Mouse (Mus musculus) layer of hippocampus, postnatal 25 days (tissue): ENCODE measurements at regions not wholly inside any gene's neighbourhood (a gene's known extent, or its start where the extent isn't known, plus 50 kb on each side); places are given as distances from the start of the nearest gene placed in this dataset.

Source experiments
- DNase-seq, 2 experiments: peaks; one replicate each; pipeline ENCODE4 v3.0.0; 2022; ENCODE audit warnings: mixed read lengths in 2 of 2, low spot score in 1 of 2; ENCODE audit errors: extremely low spot score in 1 of 2

DNA sequence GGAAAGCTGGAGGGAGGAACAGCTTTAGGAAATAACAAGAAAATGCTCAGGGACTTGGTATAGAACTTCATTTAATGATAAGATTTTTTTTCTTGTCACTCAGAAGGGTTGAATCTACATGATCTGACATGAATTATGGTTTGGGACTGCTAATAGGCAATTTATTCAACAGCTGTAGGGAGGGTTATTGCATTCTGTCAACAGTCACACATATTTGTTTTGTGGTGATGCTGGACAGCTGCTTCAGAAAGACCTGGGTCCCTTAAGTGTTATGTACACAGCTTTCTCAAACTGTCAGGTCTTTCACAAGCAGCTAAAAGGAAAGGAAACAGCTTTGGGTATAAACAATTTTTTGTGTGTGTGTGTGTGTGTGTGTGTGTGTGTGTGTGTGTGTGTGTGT is 101.0 kb upstream of the Mtpn start:
- no peak for DNase-seq

DNA sequence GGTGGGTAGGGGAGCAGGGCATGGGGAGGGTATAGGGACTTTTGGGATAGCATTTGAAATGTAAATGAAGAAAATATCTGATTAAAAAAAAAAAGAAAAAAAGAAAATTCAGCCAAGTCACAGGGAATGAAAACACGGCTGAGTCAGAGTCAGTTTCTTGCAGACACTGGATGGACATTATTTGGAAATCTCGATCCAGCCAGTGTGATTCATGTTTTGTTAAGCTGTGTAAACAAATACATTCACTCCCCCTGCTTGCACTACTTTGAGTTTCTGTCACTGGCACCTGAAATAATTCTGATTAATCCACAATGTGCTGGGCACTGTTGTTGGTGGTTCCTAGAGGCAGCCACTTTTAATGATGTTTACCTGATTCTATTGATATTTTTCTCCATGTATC is 68.6 kb upstream of the Mtpn start:
- no peak for DNase-seq

DNA sequence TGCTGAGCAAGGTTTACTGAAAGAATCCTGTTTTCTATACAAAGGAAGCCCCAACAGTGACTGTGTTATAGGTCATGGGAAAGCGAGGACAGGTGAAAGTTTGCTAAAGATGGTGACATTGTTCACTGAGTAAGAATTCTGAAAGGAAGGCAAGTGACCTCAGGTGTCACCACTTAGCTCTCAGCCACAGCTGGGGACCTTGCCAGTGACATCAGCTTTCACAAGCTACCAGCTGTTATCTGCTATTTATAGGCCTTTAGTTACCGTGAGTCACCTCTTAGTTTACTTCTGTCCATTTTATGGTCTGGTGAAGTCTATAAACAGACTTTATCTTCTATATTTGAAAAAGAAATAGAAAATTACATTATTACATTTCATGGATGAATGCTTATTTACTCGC is 65.4 kb upstream of the Mtpn start:
- DNase-seq = no peak

DNA sequence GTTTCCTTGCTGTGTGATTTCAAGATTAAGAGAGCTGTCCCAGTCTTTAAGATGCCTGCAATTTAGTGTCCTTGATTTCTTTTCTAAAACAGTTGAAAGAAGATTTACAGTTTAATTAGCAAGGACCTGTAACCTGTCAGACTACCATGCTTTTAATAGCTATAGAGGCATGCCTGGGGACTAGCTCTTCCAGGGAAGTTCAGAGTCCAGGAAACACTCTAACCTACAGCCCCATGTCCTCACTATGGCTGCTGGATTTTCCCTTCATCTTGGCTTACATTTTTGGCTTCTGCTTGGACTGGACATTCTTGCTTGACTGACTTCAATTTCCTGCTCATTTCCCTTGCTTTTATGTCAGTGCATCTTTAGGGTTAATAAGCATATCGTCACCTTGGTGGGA is 61.7 kb upstream of the Mtpn start:
- DNase-seq = no peak

DNA sequence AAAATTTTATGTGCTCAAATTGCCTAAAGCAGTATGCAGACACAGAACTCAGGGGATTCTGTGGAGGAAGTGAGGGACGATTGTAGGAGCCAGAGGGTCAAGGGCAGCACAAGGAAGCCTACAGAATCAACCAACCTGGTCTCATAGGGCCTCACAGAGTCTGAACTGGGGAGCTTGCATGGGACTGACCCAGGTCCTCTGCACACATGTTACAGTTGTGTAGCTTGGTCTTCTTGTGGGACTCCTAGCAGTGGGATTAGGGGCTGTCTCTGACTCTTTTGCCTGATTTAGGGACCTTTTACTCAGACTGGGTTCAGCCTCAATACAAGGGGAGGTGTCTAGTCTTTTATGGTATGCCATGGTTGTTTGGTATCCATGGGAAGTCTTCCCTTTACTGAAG is 60.2 kb upstream of the Mtpn start:
- DNase-seq = no peak

GRCm38 (mm10) chr6:35598406-35599185 is 58.9 kb upstream of the Mtpn start:
- peak; percentile 13 to 16 for DNase-seq

DNA sequence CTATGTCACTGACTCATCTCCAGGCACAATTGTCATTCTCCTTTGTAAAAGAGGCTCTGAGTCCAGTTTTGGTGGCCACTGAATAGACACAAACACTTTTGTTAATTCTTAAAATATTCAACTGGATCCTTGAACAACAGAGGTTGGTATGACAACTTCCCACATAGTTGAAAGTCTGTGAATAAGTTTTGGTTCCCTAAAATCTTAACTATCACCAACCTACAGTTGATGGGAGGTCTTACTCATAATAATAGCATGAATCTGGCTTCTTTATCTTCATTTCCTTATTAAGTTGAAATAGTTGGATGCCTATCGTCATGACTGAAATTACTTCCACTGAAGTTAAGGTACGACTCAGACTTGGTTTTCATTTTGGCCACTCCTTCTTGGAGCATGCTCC is 55.3 kb upstream of the Mtpn start:
- no peak for DNase-seq

- DNase-seq = no peak
Measured at GRCm38 (mm10) chr6:35592234-35592633, 52.5 kb upstream of the Mtpn start.
